Mouse (Mus musculus): Measurements from ENCODE around the gene Nadk2. TPM values are rescaled to one million over a fixed set of nuclear protein-coding genes. Genes with fewer than 3 reads are reported as not detected.

Gene Nadk2
- total and polyA plus RNA-seq, 3 experiments = 17.3 to 57.9 (median 56.3) TPM

GRCm38 (mm10) chr15:9087895-9088682 lies 17.0 kb downstream of the Nadk2 start:
- DNase-seq = no peak

- no peak for DNase-seq
Measured at GRCm38 (mm10) chr15:9088683-9089072, 17.6 kb downstream of the Nadk2 start.

- DNase-seq = no peak
Measured at GRCm38 (mm10) chr15:9089136-9089720, 18.2 kb downstream of the Nadk2 start.

- DNase-seq = no peak
Measured at GRCm38 (mm10) chr15:9090662-9091061, 19.6 kb downstream of the Nadk2 start.

DNA sequence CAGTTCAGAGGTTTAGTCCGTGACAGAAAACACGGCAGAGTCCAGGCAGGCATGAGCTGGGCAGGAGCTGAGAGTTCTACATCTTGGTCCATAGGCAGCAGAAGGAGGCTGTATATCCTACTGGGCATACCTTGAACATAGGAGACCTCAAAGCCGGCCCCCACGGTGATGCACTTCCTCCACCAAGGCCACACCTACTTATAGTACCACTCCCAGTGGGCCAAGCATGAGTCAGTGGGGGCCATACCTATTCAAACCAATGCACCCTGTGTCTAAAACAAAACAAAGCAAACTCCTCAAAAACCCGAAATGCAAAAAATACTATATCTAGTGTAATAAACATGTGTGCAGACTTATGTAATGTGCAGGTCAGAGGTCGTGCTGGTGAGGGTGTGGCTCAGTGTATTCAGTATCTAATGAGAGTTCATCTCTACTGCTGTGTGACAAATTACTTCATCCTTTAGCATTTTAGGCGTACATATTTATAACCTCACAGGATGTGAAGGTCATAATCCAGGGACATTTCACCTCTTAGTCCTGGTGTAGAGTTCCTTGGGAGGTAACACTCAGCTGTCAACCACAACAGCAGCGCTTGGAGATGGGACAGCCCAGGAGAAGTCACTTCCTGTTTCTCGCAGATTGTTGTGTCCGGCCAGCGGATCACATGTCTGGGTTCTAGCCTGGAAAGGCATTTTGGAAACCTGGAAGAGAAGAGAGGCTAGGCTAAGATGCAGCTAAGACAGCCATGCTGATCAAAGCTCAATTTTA lies 22.7 kb downstream of the Nadk2 start:
- no peak for DNase-seq

- no peak for DNase-seq
Measured at GRCm38 (mm10) chr15:9094366-9094750, 23.3 kb downstream of the Nadk2 start.

- no peak for DNase-seq
Measured at GRCm38 (mm10) chr15:9096865-9097264, 25.8 kb downstream of the Nadk2 start.

DNA sequence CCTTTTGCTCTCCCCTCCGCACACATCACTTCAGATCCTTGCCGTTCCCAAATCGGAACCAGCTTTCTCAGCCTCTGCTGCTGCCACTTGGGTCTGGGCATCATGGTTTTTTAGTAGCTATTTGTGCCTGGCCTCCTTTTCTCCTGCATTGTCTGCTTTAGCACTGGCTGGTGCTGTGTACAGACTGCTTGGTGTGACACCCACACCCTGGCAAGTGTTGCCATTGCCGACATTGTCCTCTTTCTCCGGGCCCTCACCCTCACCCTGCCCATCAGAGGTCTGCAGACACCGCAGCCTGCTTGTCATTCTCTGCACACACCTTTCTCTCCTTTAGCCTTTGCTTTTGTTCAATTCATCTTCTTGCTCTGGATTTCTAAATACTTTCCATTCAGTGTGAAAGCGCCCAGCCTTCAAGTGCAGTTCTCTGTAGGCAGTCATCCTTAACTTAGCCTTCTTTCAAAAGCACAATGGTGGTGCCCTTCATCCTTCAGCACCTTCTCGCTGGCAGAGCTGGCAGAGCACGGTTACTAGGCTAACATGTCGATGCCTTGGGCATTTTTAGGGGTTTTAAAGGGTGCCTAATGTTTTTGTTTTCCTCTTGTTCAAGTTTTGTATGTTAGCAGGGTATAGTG lies 29.5 kb downstream of the Nadk2 start:
- DNase-seq = no peak

- no peak for DNase-seq
Measured at GRCm38 (mm10) chr15:9106303-9107074, 35.4 kb downstream of the Nadk2 start.

GRCm38 (mm10) chr15:9110526-9111347 lies 39.7 kb downstream of the Nadk2 start:
- DNase-seq = no peak

DNA sequence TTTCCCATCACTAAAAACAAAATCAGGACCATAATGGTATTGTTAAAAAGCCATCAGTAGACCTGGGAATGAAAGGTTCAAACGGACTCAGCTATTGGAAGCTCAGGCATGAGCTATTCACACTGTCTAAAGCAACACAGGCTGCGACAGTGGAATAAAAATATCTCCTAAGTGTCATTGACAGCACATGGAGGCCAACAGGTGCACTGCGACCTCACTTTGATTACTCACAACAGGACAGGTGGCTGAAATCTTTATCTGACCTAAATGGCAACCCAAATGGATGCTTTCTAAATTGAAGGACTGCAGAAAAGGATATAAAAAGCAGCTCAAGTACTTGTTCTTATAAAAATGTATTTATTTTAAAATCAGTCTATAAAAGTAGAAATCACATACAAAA lies 40.6 kb downstream of the Nadk2 start:
- DNase-seq = no peak

GRCm38 (mm10) chr15:9113556-9113955 lies 42.5 kb downstream of the Nadk2 start:
- peak; percentile 35 for DNase-seq

GRCm38 (mm10) chr15:9114131-9114530 lies 43.1 kb downstream of the Nadk2 start:
- DNase-seq = no peak

DNA sequence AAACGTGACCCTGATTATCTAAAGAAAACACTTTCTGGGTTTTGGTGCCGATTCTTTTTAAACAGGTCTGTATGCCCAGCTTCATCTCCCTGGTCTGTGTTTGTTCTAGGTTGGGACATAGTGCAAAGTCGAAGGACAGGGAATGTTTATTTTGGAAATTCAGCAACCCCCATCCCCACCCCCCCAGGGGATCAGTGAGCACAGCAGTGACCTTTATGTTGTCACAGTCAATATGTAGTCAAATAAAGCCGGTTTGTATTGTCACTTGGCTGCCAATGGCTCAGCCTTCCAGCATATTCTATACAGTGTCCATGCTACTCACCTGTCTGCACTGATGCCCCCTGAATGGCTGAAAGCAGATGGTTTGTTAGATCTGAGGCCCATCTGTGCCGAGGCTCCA lies 43.5 kb downstream of the Nadk2 start:
- no peak for DNase-seq

DNA sequence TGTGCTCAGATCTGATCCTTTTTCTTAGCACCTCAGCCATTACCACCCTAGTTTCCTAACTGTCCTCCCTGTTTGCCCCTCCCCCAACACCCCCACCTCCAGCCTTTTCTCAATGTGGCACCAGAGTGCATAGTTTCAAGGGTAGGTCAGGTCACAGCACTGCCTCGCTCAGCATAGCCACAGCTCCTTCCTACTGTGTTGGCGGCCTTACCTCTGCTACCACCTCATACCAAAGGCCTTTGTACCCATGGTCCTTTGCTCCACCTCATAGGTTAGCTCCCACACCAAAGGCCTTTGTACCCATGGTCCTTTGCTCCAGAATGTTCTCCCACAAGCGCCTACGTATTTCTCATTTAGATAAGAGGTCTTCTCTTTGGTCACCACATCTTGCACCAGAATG lies 47.8 kb downstream of the Nadk2 start:
- DNase-seq = no peak

GRCm38 (mm10) chr15:9120081-9120480 lies 49.0 kb downstream of the Nadk2 start:
- peak; percentile 27 for DNase-seq

DNA sequence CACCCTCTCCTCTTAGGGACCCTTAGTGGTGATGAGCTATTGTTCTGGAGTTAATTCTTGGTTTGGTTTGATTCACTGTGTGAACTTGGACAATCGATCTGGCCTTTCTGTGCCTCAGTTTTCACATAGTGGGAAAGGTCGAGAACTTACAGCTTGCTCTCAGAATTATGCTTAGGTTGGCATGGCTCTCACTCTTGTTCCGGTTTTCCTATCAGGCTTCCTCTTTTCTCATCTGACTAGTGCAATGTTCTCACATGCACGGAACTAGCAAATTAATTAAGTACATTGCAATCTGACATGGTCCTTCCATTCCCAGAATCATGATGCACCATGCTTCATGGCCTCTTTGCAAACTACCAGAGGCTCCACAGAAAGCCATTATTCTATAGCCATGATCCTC lies 51.9 kb downstream of the Nadk2 start:
- DNase-seq = no peak

DNA sequence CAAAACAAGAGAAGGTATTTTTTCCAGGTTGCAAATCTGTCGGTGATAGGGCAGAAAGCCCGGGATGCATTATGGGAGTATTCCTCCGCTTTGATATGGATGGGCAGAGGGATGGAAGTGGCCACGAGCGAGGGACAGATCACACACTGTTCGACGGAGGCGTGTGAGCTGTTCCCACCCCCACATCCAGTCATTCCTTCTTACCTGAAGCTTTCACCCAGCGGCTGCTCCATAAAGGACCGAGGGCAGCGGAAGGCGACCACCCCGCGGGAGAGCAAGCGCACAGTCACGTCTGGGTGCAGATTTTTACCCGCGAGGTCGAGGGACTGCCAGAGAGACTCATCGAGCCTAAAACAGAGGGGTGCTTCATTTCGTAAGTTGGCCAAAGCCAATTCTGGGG lies 53.8 kb downstream of the Nadk2 start:
- DNase-seq = no peak

DNA sequence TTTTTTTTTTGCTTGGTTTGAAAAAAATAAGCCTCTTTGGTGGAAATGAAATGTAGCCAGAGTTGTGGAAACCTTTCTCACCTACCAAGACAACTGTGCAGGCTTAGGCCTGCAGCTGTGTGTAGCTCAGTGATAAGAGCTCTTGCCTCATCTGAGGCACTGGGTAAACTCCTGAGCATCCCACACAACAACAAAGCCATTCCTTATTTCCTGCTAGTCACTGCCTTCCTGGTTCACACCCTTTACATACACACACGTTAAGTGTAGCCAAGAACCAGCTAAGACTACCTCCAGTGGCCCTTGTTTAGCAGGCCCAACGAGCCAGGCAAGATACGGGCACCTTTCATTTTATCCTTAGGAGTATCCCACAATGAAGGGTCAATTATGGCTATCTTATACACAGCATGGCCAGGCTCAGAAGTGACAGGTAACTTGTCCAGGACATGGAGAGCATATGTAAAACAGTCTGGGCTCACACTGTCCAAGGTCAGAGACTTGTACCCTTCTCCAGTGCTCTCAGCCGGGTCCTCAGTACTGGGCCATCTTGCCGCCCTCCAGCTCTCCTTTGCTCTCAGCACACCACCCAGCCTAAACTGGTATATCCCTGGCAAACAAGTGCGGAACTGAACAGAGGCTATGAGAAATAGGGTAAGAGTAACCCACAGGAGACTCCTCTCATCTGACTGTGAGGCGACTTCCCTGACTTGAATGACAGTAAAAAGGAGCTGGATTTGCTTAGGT lies 56.2 kb downstream of the Nadk2 start:
- DNase-seq = no peak

Measured in adrenal gland, adult 2 months (tissue).